Mouse (Mus musculus): ENCODE results near the gene Nalcn.

Gene Nalcn

DNA sequence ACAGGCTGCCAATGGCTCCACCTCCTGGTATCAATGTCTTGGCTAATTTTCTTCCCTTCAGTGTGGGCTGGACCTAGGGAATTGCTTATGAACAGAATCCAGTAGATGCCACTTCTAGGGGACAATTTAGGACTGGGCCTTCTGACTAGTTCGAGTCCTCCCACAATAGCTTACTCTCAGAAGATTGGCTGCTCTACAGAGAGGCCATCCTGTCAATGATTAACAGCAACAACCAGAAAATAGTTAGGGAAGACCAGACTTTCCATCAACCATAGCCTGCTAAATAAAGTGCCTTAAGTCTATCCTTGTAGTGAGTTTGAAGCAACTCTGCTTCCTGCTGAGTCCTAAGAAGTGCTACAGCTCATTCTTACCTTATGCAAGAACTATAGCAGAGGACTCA lies 386.2 kb downstream of the Nalcn start:
- POLR2A ChIA-PET, result no interaction called here
- CTCF ChIA-PET, result interaction anchor here in 2 of 4 experiments (0.6 kb wide), 3 partner anchors 117 to 697 kb away, joined by 3 to 4 read pairs (median 3); no protein-coding TSS in a partner anchor

GRCm38 (mm10) chr14:123239945-123240344 lies 387.0 kb downstream of the Nalcn start:
- ChIA-PET POLR2A (no interaction called here), CTCF (interaction anchor here (0.6 to 1.5 kb wide), 5 partner anchors 184 to 1160 kb away, joined by 3 to 4 read pairs (median 3); no protein-coding TSS in a partner anchor)

GRCm38 (mm10) chr14:123237002-123237401 lies 389.9 kb downstream of the Nalcn start:
- ChIA-PET POLR2A (interaction anchor here in 2 of 4 experiments (0.6 kb wide), 2 partner anchors 324 to 768 kb away, joined by 3 to 4 read pairs; no protein-coding TSS in a partner anchor), CTCF (no interaction called here)

DNA sequence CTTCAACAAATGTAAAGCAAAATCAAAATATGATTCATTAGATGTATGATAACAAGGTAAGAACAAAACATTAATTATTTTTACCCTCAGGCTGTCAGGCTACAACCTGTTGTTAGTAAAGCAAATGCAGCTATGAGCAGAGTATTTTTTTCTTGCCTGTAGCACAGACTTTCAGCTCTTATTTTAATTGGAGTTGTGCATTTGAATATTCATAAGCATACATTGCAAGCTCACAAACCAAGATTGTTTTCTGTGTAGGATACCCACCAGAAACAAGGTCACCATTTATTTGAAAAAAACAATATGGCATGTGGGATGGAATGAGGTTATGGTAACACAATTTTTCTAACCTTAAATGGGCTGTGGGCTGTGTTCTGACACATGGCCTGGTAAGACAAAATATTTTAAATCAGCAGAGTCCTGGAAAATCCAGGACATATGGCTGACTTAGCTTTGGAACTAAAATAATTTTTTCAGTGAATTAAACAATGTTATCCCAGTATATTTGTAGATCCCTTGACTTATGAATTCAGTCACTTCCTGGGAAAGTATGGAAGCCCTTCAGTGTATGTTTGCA lies 394.2 kb downstream of the Nalcn start:
- POLR2A ChIA-PET, result no interaction called here
- CTCF ChIA-PET, result no interaction called here
